Mouse (Mus musculus): ENCODE data around the gene Kank1.

DNA sequence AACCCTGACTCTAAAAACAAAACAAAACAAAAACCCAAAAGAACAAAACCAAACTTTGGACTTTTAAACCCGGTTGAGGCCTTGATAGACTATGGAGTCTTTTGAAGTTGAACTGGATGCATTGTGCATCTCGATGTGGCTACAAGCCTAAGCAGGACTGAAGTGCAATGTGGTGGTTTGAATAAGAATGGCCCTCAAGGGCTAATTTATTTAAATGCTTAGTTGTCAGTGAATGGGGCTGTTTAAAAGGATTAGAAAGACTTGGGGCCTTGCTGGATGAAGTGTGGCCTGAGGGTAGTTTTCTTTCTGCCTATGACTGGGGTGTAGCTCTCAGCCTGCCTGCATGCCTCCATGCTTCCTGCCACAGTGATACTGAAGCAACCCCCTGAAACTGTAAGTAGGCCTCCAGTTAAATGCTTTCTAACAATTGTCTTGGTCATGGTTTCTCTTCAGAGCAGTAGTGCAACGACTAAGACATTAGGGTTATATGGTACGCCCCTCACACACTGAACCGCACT is 242.4 kb downstream of the Kank1 start:
- no peak for TF ChIP-seq CTCF (IDR thresholded peaks at IDR 0.05; ENCODE audit: borderline replicate concordance, insufficient read depth, low read length)
- TF ChIP-seq POLR2A (IDR thresholded peaks at IDR 0.05; ENCODE audit: low read depth, low read length): no peak

Data from embryonic fibroblast, embryonic 13.5 days (primary cell).